Mouse (Mus musculus): Measurements from ENCODE around the gene Shisa7. TPM values are rescaled to one million over a fixed set of nuclear protein-coding genes. Genes with fewer than 3 reads are reported as not detected.

Gene Shisa7
- polyA plus RNA-seq, 1 experiment from 2014 or later = 0.72 TPM

- WGBS = 60% methylated on average over 7 of the region's 7 CpGs
- Histone ChIP-seq H3K36me3 (replicated peaks; ENCODE audit: control insufficient read depth, insufficient read depth, low read depth, low read length) (no peaks in the 10 kb centered on the region), H3K9me3 (replicated peaks; ENCODE audit: control insufficient read depth, low read length) (no peaks in the 10 kb centered on the region), H3K4me2 (ENCODE audit: low read depth, low read length) (no peak overlapping the region), H3K27me3 (ENCODE audit: control insufficient read depth, insufficient read depth, low read length) (no peaks in the 10 kb centered on the region), H3K4me3 (ENCODE audit: low read depth, low read length) (no peak overlapping the region), H3K4me1 (ENCODE audit: control insufficient read depth, insufficient read depth, low read length) (no peaks in the 10 kb centered on the region), H3K27ac (replicated peaks; ENCODE audit: low read depth, low read length) (no peak overlapping the region), H3K9ac (replicated peaks; ENCODE audit: low read length) (no peak overlapping the region)
- ATAC-seq (replicated peaks; ENCODE audit: insufficient number of reproducible peaks, low FRiP score, low TSS enrichment, low read depth) = no peak
- DNase-seq (ENCODE audit: low spot score) = no peak
Observed at GRCm38 (mm10) chr7:4857321-4857720, 12.8 kb upstream of the Shisa7 start.

- no peak for ATAC-seq (replicated peaks; ENCODE audit: insufficient number of reproducible peaks, low FRiP score, low TSS enrichment, low read depth)
- no peak for DNase-seq (ENCODE audit: low spot score)
Observed at GRCm38 (mm10) chr7:4856508-4856907, 12.0 kb upstream of the Shisa7 start.

DNA sequence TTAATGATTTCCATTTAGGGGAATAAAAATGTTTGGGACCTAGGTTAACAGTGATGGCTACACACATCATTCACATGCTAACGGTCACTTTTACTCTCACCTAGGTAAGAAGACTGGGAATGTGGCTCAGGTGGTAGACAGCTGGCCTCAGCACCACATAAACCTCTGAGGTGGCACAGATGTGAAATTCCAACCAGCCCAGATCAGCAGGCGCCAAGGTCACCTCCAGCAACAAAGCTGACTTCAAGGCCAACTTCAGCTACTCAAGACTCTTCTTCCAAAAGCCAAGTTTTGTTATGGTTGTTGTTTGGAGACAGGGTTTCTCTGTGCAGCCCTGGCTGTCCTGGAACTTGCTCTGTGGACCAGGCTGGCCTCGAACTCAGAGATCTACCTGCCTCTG lies 9.1 kb upstream of the Shisa7 start:
- Histone ChIP-seq H3K27ac (replicated peaks; ENCODE audit: low read depth, low read length) (no peak overlapping the region), H3K9ac (replicated peaks; ENCODE audit: low read length) (no peak overlapping the region), H3K27me3 (ENCODE audit: control insufficient read depth, insufficient read depth, low read length) (no peaks in the 10 kb centered on the region), H3K36me3 (replicated peaks; ENCODE audit: control insufficient read depth, insufficient read depth, low read depth, low read length) (no peaks in the 10 kb centered on the region), H3K4me1 (ENCODE audit: control insufficient read depth, insufficient read depth, low read length) (no peaks in the 10 kb centered on the region), H3K9me3 (replicated peaks; ENCODE audit: control insufficient read depth, low read length) (no peaks in the 10 kb centered on the region), H3K4me2 (ENCODE audit: low read depth, low read length) (no peak overlapping the region), H3K4me3 (ENCODE audit: low read depth, low read length) (no peak overlapping the region)
- DNase-seq (ENCODE audit: low spot score) (no peak), ATAC-seq (replicated peaks; ENCODE audit: insufficient number of reproducible peaks, low FRiP score, low TSS enrichment, low read depth) (no peak)
- WGBS = 75% methylated on average over 3 of the region's 3 CpGs

More at GRCm38 (mm10) chr7:4856508-4856907, 12.0 kb upstream of the Shisa7 start:
- no peak overlapping the region for H3K4me3 ChIP-seq (ENCODE audit: low read depth, low read length)
- 88% methylated on average over 9 of the region's 9 CpGs for WGBS
- H3K4me2 ChIP-seq (ENCODE audit: low read depth, low read length) = no peak overlapping the region
- no peaks in the 10 kb centered on the region for H3K27me3 ChIP-seq (ENCODE audit: control insufficient read depth, insufficient read depth, low read length)
- H3K9ac ChIP-seq (replicated peaks; ENCODE audit: low read length) = no peak overlapping the region
- no peaks in the 10 kb centered on the region for H3K4me1 ChIP-seq (ENCODE audit: control insufficient read depth, insufficient read depth, low read length)
- no peaks in the 10 kb centered on the region for H3K9me3 ChIP-seq (replicated peaks; ENCODE audit: control insufficient read depth, low read length)
- H3K27ac ChIP-seq (replicated peaks; ENCODE audit: low read depth, low read length) = no peak overlapping the region
- no peaks in the 10 kb centered on the region for H3K36me3 ChIP-seq (replicated peaks; ENCODE audit: control insufficient read depth, insufficient read depth, low read depth, low read length)

- Histone ChIP-seq H3K4me2 (ENCODE audit: low read depth, low read length) (no peak overlapping the region), H3K4me3 (ENCODE audit: low read depth, low read length) (no peak overlapping the region), H3K27me3 (ENCODE audit: control insufficient read depth, insufficient read depth, low read length) (no peaks in the 10 kb centered on the region), H3K9ac (replicated peaks; ENCODE audit: low read length) (no peak overlapping the region), H3K9me3 (replicated peaks; ENCODE audit: control insufficient read depth, low read length) (no peaks in the 10 kb centered on the region), H3K36me3 (replicated peaks; ENCODE audit: control insufficient read depth, insufficient read depth, low read depth, low read length) (no peaks in the 10 kb centered on the region), H3K4me1 (ENCODE audit: control insufficient read depth, insufficient read depth, low read length) (no peaks in the 10 kb centered on the region), H3K27ac (replicated peaks; ENCODE audit: low read depth, low read length) (no peak overlapping the region)
- ATAC-seq (replicated peaks; ENCODE audit: insufficient number of reproducible peaks, low FRiP score, low TSS enrichment, low read depth) (no peak), DNase-seq (ENCODE audit: low spot score) (no peak)
- 73% methylated on average over 8 of the region's 8 CpGs for whole genome bisulfite sequencing
Observed at GRCm38 (mm10) chr7:4851315-4851688, 6.8 kb upstream of the Shisa7 start.

- WGBS = 79% methylated on average over 11 of the region's 11 CpGs
- Histone ChIP-seq H3K9ac (replicated peaks; ENCODE audit: low read length) (no peak overlapping the region), H3K27ac (replicated peaks; ENCODE audit: low read depth, low read length) (no peak overlapping the region), H3K27me3 (ENCODE audit: control insufficient read depth, insufficient read depth, low read length) (no peaks in the 10 kb centered on the region), H3K4me2 (ENCODE audit: low read depth, low read length) (no peak overlapping the region), H3K4me1 (ENCODE audit: control insufficient read depth, insufficient read depth, low read length) (no peaks in the 10 kb centered on the region), H3K4me3 (ENCODE audit: low read depth, low read length) (no peak overlapping the region), H3K36me3 (replicated peaks; ENCODE audit: control insufficient read depth, insufficient read depth, low read depth, low read length) (no peaks in the 10 kb centered on the region), H3K9me3 (replicated peaks; ENCODE audit: control insufficient read depth, low read length) (no peaks in the 10 kb centered on the region)
- DNase-seq (ENCODE audit: low spot score) (no peak), ATAC-seq (replicated peaks; ENCODE audit: insufficient number of reproducible peaks, low FRiP score, low TSS enrichment, low read depth) (no peak)
Observed at GRCm38 (mm10) chr7:4850621-4851314, 6.3 kb upstream of the Shisa7 start.

DNA sequence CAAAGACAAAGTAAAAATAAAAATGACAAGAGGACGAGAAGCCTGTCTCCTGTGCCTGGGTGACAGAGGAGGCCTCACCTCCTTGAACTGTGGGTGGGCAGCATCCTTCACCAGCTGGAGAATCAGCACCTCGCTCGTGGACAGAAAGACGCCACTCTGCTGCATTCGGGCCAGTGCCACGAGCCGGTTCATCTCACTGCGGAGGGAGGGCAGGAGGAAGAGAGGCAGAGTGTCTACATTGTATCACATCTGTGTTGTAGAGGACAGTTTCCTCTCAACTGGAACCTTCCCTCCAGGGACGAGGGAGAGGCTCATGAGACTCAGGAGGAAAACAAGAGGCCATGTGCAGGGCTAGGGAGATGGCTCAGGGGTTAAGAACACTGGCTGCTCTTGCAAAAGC lies 4.9 kb upstream of the Shisa7 start:
- Histone ChIP-seq H3K27ac (replicated peaks; ENCODE audit: low read depth, low read length) (no peak overlapping the region), H3K9me3 (replicated peaks; ENCODE audit: control insufficient read depth, low read length) (no peaks in the 10 kb centered on the region), H3K9ac (replicated peaks; ENCODE audit: low read length) (no peak overlapping the region), H3K4me1 (ENCODE audit: control insufficient read depth, insufficient read depth, low read length) (no peaks in the 10 kb centered on the region; the same call in 1 of the 2 replicates), H3K36me3 (replicated peaks; ENCODE audit: control insufficient read depth, insufficient read depth, low read depth, low read length) (no peaks in the 10 kb centered on the region), H3K4me2 (ENCODE audit: low read depth, low read length) (no peak overlapping the region), H3K27me3 (ENCODE audit: control insufficient read depth, insufficient read depth, low read length) (peaks cover 8% of the 10 kb centered on the region), H3K4me3 (ENCODE audit: low read depth, low read length) (no peak overlapping the region)
- DNase-seq (ENCODE audit: low spot score) (no peak), ATAC-seq (replicated peaks; ENCODE audit: insufficient number of reproducible peaks, low FRiP score, low TSS enrichment, low read depth) (no peak)
- WGBS = 59% methylated on average over 9 of the region's 9 CpGs

GRCm38 (mm10) chr7:4844917-4845309 lies 417 bp upstream of the Shisa7 start:
- Histone ChIP-seq H3K4me1 (ENCODE audit: control insufficient read depth, insufficient read depth, low read length) (peaks cover 10% of the 10 kb centered on the region), H3K27me3 (ENCODE audit: control insufficient read depth, insufficient read depth, low read length) (peaks cover 28% of the 10 kb centered on the region), H3K4me3 (ENCODE audit: low read depth, low read length) (peak overlapping the region; percentile 39), H3K36me3 (replicated peaks; ENCODE audit: control insufficient read depth, insufficient read depth, low read depth, low read length) (no peaks in the 10 kb centered on the region), H3K9me3 (replicated peaks; ENCODE audit: control insufficient read depth, low read length) (no peaks in the 10 kb centered on the region), H3K9ac (replicated peaks; ENCODE audit: low read length) (no peak overlapping the region), H3K27ac (replicated peaks; ENCODE audit: low read depth, low read length) (no peak overlapping the region), H3K4me2 (ENCODE audit: low read depth, low read length) (peak overlapping the region; percentile 86)
- ATAC-seq (replicated peaks; ENCODE audit: insufficient number of reproducible peaks, low FRiP score, low TSS enrichment, low read depth) (peak; percentile 64), DNase-seq (ENCODE audit: low spot score) (peak; percentile 87)
- under 1% methylated on average over 13 of the region's 13 CpGs for WGBS

DNA sequence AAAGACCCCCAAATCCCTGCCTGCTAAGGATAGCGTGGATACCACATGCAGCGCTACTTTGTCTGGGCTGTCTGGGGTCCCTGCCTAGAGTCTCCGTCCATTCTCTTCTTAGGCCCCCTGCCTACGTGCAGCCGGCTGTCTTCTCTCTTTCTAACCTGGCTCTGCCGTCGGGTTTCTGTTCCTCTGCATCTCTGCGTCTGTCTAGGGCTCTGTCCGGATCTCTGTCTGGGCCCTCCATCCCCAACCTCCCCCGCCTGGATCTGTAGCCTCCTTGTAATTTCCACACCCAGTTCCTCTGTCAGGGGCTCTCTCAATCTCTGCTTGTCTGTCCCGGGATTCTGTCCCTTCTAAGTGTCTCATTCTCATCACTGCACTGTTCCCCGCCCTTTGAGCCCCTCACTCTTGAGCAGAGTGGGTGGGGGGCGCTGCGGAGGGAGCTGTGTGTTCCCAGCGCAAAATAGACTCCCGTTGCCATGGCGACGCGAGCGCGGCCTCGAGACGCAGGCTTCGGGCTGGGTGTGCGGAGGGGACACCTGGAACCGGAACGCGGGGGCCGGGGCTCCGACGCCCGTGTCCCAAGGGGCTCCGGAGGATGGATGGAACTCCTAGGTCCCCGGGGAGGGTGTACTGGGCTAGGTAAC lies 772 bp downstream of the Shisa7 start:
- peak overlapping the region; percentile 32 for H3K9ac ChIP-seq (replicated peaks; ENCODE audit: low read length)
- ATAC-seq (replicated peaks; ENCODE audit: insufficient number of reproducible peaks, low FRiP score, low TSS enrichment, low read depth) = peak; percentile 17
- no peaks in the 10 kb centered on the region for H3K9me3 ChIP-seq (replicated peaks; ENCODE audit: control insufficient read depth, low read length)
- H3K4me1 ChIP-seq (ENCODE audit: control insufficient read depth, insufficient read depth, low read length) = peaks cover 10% of the 10 kb centered on the region
- WGBS = under 1% methylated on average over 34 of the region's 34 CpGs
- H3K4me2 ChIP-seq (ENCODE audit: low read depth, low read length) = peak overlapping the region; percentile 86
- DNase-seq (ENCODE audit: low spot score) = peak; percentile 76
- peaks cover 28% of the 10 kb centered on the region for H3K27me3 ChIP-seq (ENCODE audit: control insufficient read depth, insufficient read depth, low read length)
- peak overlapping the region; percentile 39 for H3K4me3 ChIP-seq (ENCODE audit: low read depth, low read length)
- H3K27ac ChIP-seq (replicated peaks; ENCODE audit: low read depth, low read length) = no peak overlapping the region
- H3K36me3 ChIP-seq (replicated peaks; ENCODE audit: control insufficient read depth, insufficient read depth, low read depth, low read length) = no peaks in the 10 kb centered on the region

Measured in embryonic facial prominence, embryonic 11.5 days (tissue).